Mouse (Mus musculus): ENCODE measurements around the gene Insl6. TPM values are rescaled to one million over a fixed set of nuclear protein-coding genes. Genes with fewer than 3 reads are reported as not detected.

Gene Insl6
- 18.0 TPM for polyA plus RNA-seq (2017; shearing (Covaris generic))

DNA sequence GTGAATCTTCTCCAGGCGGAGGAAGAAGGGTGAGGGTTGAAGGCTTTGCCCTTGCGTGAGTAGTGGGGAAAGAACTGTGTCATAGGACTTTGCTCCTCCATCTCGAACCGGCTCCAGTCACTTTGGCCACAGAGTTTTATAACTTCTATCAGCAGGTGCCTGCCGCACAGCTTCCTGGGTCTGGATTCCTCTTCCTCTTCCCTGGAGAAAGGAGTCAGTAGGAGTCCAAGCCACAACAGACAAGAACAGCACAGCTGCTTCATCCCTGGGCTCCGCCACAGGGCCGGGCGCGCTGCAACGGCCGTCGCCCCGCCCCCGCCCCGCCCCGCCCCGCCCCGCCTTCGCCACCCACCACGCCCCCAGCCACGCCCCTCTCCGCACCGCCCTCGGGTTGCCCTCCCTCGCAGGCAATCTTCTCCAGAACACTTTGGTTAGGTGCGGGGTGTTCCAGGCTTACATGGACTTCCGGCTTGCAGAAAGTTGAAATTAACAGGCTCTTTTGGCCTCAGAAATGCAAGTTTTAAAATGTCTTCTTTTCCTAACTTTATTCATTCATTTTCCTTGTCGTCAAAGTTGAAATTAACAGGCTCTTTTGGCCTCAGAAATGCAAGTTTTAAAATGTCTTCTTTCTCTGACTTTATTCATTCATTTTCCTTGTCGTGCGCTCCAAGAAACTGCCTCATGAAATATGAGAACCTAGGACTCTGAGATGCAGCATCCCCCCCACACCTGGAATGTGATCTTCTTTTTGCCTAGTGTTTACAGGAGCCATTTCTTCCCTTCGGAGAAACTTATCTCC lies at the start of gene Insl6:
Insl6 (minus strand) TSS at position 304 of the 799 bp plus-strand sequence.

DNA sequence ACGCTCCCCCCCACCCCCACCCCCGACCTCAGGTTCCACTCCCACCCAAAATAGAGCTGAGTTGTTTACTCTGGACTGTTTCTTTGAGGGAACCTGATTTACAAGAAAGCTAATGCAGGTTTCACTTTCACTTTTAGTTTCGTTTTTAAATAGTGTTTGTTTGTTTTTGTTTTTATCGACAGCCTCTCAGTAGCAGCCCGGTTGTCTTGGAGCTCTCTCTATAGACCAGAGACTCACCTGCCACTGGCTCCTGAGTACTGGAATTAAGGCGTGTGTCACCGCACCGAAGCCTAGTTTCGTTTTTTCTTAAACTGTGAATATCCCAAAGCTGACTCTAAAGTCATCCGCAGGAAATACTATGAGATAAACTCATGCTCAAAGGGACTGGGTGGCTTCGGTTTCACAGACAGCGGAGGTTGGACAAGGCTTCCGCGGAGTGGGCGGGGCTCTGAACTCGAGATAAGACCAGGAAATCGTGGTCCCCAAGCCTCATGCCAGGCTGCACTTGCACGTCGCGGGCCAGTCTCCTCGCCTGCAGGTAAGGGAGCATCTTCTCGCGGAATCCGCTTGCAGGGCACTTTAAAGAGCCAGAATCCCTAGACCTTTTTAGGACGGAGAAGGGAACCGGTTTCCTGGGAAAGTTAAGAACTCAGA lies 41.9 kb upstream of the Insl6 start, which contains the start of the genes Plgrkt and Cd274:
Plgrkt (minus strand) TSS at position 422 of the 654 bp plus-strand sequence.
Cd274 (plus strand) TSS at position 487 of the 654 bp plus-strand sequence.

DNA sequence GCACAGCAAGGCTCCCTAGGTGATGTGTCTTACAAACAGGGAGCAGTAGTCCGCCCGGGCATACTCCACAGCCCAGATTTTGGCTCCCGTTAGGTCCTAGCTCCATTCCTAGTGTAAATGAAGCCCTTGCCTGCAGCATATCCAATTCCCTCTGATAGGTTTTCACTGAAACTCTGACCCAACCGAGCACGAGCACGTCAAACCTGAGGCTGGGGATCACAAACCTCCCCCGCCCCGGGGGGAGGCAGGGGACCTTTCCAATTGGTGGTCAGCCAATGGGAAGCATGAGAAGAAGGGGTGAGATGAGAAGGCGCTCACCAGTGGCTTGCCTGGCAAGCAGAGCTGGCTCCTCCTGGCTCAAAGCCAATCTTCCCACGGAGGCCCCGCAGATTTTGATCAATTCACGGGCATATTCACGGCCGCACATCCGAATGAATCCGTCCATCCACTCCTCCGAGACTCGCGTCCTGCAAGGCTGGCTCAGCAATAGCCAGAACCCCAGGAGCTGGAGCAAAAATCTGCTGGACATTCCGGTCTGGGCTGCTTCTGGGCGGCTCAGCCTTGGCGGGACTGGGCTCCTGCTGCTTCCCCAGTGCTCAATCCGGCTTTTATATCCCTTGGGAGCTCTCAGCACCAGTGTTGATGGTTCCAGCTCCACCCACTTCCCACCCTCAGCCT lies 9.1 kb upstream of the Insl6 start, which contains the start of gene Rln1:
Rln1 (minus strand) TSS at position 603 of the 678 bp plus-strand sequence.

Other genes starting within 250 kb of the Insl6 start
- gene Rcl1, start 224.0 kb downstream of the Insl6 start, polyA plus RNA-seq (2017; shearing (Covaris generic)) = 55.0 TPM
- gene Jak2, start 73.5 kb downstream of the Insl6 start, polyA plus RNA-seq (2017; shearing (Covaris generic)) = 89.9 TPM
- gene Rln1, start 9.3 kb upstream of the Insl6 start, polyA plus RNA-seq (2017; shearing (Covaris generic)) = not detected
- 254 TPM for gene Plgrkt, start 42.0 kb upstream of the Insl6 start, polyA plus RNA-seq (2017; shearing (Covaris generic))
- 43.6 TPM for gene Cd274, start 42.1 kb upstream of the Insl6 start, polyA plus RNA-seq (2017; shearing (Covaris generic))
- 13.8 TPM for gene Pdcd1lg2, start 85.6 kb upstream of the Insl6 start, polyA plus RNA-seq (2017; shearing (Covaris generic))
- 7.5 TPM for gene Ric1, start 196.9 kb upstream of the Insl6 start, polyA plus RNA-seq (2017; shearing (Covaris generic))